Mouse (Mus musculus) hindbrain, embryonic 15.5 days (tissue): ENCODE data around the gene Dab2. TPM values are rescaled to one million over a fixed set of nuclear protein-coding genes. Genes with fewer than 3 reads are reported as not detected.

Experiments used
- ATAC-seq: fragments of 200-750 bp; cut with Nextera tagmentation; 2 replicates; pipeline ENCODE4 v1.8.0; 2017; ENCODE audit warnings: low read depth, moderate number of reproducible peaks, moderate TSS enrichment; ENCODE audit not compliant: low FRiP score
- H3K27ac ChIP-seq: fragments of 300-500 bp; sonication (generic); replicated peaks from 2 replicates; pipeline ENCODE4 v1.5.1; 2015; ENCODE audit warnings: mild to moderate bottlenecking, inconsistent platforms
- H3K27me3 ChIP-seq: fragments of 300-500 bp; sonication (generic); 2 replicates; pipeline ENCODE4 v1.6.1; 2015; ENCODE audit warnings: control low read depth, inconsistent platforms
- H3K36me3 ChIP-seq: fragments of 300-500 bp; sonication (generic); 2 replicates; pipeline ENCODE4 v1.6.1; 2015; ENCODE audit warnings: control low read depth, inconsistent platforms
- H3K4me1 ChIP-seq: fragments of 300-500 bp; sonication (generic); replicated peaks from 2 replicates; pipeline ENCODE4 v1.6.1; 2015; ENCODE audit warnings: control low read depth, inconsistent platforms
- H3K4me2 ChIP-seq: fragments of 300-500 bp; sonication (generic); 2 replicates; pipeline ENCODE4 v1.6.1; 2015; ENCODE audit warnings: moderate library complexity, mild to moderate bottlenecking, inconsistent platforms
- H3K4me3 ChIP-seq: fragments of 300-500 bp; sonication (generic); 2 replicates; pipeline ENCODE4 v1.5.1; 2015; ENCODE audit warnings: mild to moderate bottlenecking, inconsistent platforms
- H3K9ac ChIP-seq: fragments of 300-500 bp; sonication (generic); 2 replicates; pipeline ENCODE4 v1.6.1; 2015; ENCODE audit warnings: inconsistent platforms
- H3K9me3 ChIP-seq: fragments of 300-500 bp; sonication (generic); 2 replicates; pipeline ENCODE4 v1.6.1; 2016; ENCODE audit warnings: control low read depth, inconsistent platforms
- WGBS: fragments of 180-500 bp; shearing (Covaris S2); methylation state at CpG from one replicate; pipeline ENCODE4 v1.1.7; 2015; 5-methylcytosine and 5-hydroxymethylcytosine counted together
- polyA plus RNA-seq: library from polyadenylated mRNA; unstranded; fragments of >200 nt; fragmentation: Nextera tagmentation; extraction: Ambion mirVana; gene quantifications from 2 replicates; pipeline ENCODE4 v1.2.1, GENCODE M21; 2015

Gene Dab2
- polyA plus RNA-seq, result 20.3 and 23.4 TPM in 2 replicates

- no peaks in the 10 kb centered on the region for H3K4me1 ChIP-seq
These were observed at the start of gene Dab2 for GRCm38 (mm10) chr15:6299554-6299953. Dab2 (plus strand) TSS chr15:6299788.

GRCm38 (mm10) chr15:6253471-6253870 is 46.1 kb upstream of the Dab2 start:
- Histone ChIP-seq H3K9me3 (no peaks in the 10 kb centered on the region), H3K4me2 (no peak overlapping the region), H3K4me3 (no peak overlapping the region), H3K4me1 (no peaks in the 10 kb centered on the region), H3K9ac (no peak overlapping the region), H3K27ac (no peak overlapping the region), H3K36me3 (no peaks in the 10 kb centered on the region), H3K27me3 (no peaks in the 10 kb centered on the region)
- ATAC-seq, result no peak
- 93% methylated on average over 2 of the region's 2 CpGs for WGBS

More at GRCm38 (mm10) chr15:6299554-6299953, at the start of gene Dab2:
- no peak within 1 kb of the TSS for H3K9ac ChIP-seq
- ATAC-seq, result no peak
- no peak within 1 kb of the TSS for H3K4me2 ChIP-seq
- H3K27ac ChIP-seq, result no peak within 1 kb of the TSS
- H3K9me3 ChIP-seq, result no peaks in the 10 kb centered on the region
- no peaks in the 10 kb centered on the region for H3K36me3 ChIP-seq
- H3K27me3 ChIP-seq, result no peaks in the 10 kb centered on the region
- 88% methylated on average over 3 of the region's 3 CpGs for WGBS
- no peak within 1 kb of the TSS for H3K4me3 ChIP-seq

GRCm38 (mm10) chr15:6254383-6254782 is 45.2 kb upstream of the Dab2 start:
- WGBS, result 93% methylated on average over 2 of the region's 2 CpGs

GRCm38 (mm10) chr15:6257049-6257448 is 42.5 kb upstream of the Dab2 start:
- Histone ChIP-seq H3K4me3 (no peak overlapping the region), H3K9me3 (no peaks in the 10 kb centered on the region), H3K4me1 (no peaks in the 10 kb centered on the region), H3K27me3 (no peaks in the 10 kb centered on the region), H3K4me2 (no peak overlapping the region), H3K27ac (no peak overlapping the region), H3K36me3 (no peaks in the 10 kb centered on the region), H3K9ac (no peak overlapping the region)
- WGBS, result 79% methylated on average over 2 of the region's 2 CpGs
- no peak for ATAC-seq

More at GRCm38 (mm10) chr15:6254383-6254782, 45.2 kb upstream of the Dab2 start:
- no peak overlapping the region for H3K4me3 ChIP-seq
- H3K36me3 ChIP-seq, result no peaks in the 10 kb centered on the region
- H3K9me3 ChIP-seq, result no peaks in the 10 kb centered on the region
- H3K27me3 ChIP-seq, result no peaks in the 10 kb centered on the region
- no peak overlapping the region for H3K4me2 ChIP-seq
- no peak for ATAC-seq
- H3K9ac ChIP-seq, result no peak overlapping the region
- H3K4me1 ChIP-seq, result no peaks in the 10 kb centered on the region
- no peak overlapping the region for H3K27ac ChIP-seq

GRCm38 (mm10) chr15:6259957-6260740 is 39.4 kb upstream of the Dab2 start:
- H3K27ac ChIP-seq, result 0 out of 2 replicates have a peak overlapping the region, but pooled peaks have one; percentile 25
- no peak; the same call in 1 of the 2 replicates for ATAC-seq

GRCm38 (mm10) chr15:6260741-6261430 is 38.7 kb upstream of the Dab2 start:
- Histone ChIP-seq H3K4me2 (no peak overlapping the region), H3K4me3 (no peak overlapping the region), H3K27ac (0 out of 2 replicates have a peak overlapping the region, but pooled peaks have one; percentile 25), H3K9me3 (no peaks in the 10 kb centered on the region), H3K4me1 (no peaks in the 10 kb centered on the region), H3K36me3 (no peaks in the 10 kb centered on the region), H3K27me3 (no peaks in the 10 kb centered on the region), H3K9ac (no peak overlapping the region)
- WGBS, result 80% methylated on average over 6 of the region's 6 CpGs
- ATAC-seq, result no peak

More at GRCm38 (mm10) chr15:6259957-6260740, 39.4 kb upstream of the Dab2 start:
- no peaks in the 10 kb centered on the region for H3K9me3 ChIP-seq
- no peaks in the 10 kb centered on the region for H3K4me1 ChIP-seq
- H3K27me3 ChIP-seq, result no peaks in the 10 kb centered on the region
- no peak overlapping the region for H3K9ac ChIP-seq
- no peaks in the 10 kb centered on the region for H3K36me3 ChIP-seq
- WGBS, result 21% methylated on average over 3 of the region's 3 CpGs
- H3K4me3 ChIP-seq, result no peak overlapping the region
- H3K4me2 ChIP-seq, result no peak overlapping the region

GRCm38 (mm10) chr15:6267147-6267758 is 32.3 kb upstream of the Dab2 start:
- H3K27ac ChIP-seq, result no peak overlapping the region
- no peaks in the 10 kb centered on the region for H3K9me3 ChIP-seq
- WGBS, result 81% methylated on average over 3 of the region's 3 CpGs
- no peak for ATAC-seq
- H3K36me3 ChIP-seq, result no peaks in the 10 kb centered on the region
- H3K9ac ChIP-seq, result no peak overlapping the region
- H3K27me3 ChIP-seq, result no peaks in the 10 kb centered on the region
- H3K4me3 ChIP-seq, result no peak overlapping the region
- H3K4me1 ChIP-seq, result no peaks in the 10 kb centered on the region
- no peak overlapping the region for H3K4me2 ChIP-seq

- no peaks in the 10 kb centered on the region for H3K4me1 ChIP-seq
- H3K9ac ChIP-seq, result no peak overlapping the region
- no peaks in the 10 kb centered on the region for H3K36me3 ChIP-seq
- no peak overlapping the region for H3K27ac ChIP-seq
- H3K27me3 ChIP-seq, result no peaks in the 10 kb centered on the region
- no peak overlapping the region for H3K4me3 ChIP-seq
- H3K9me3 ChIP-seq, result no peaks in the 10 kb centered on the region
- ATAC-seq, result no peak
- H3K4me2 ChIP-seq, result no peak overlapping the region
- 75% methylated on average over 11 of the region's 11 CpGs for WGBS
These were observed 20.8 kb upstream of the Dab2 start for GRCm38 (mm10) chr15:6278606-6279468.

GRCm38 (mm10) chr15:6280021-6280451 is 19.6 kb upstream of the Dab2 start:
- H3K9me3 ChIP-seq, result no peaks in the 10 kb centered on the region
- no peaks in the 10 kb centered on the region for H3K4me1 ChIP-seq
- H3K4me2 ChIP-seq, result no peak overlapping the region
- WGBS, result 70% methylated on average over 4 of the region's 4 CpGs
- H3K9ac ChIP-seq, result no peak overlapping the region
- ATAC-seq, result peak; percentile 48; the same call in 1 of the 2 replicates
- H3K27ac ChIP-seq, result no peak overlapping the region
- H3K36me3 ChIP-seq, result no peaks in the 10 kb centered on the region
- no peaks in the 10 kb centered on the region for H3K27me3 ChIP-seq
- H3K4me3 ChIP-seq, result no peak overlapping the region

GRCm38 (mm10) chr15:6283249-6283648 is 16.3 kb upstream of the Dab2 start:
- Histone ChIP-seq H3K9ac (no peak overlapping the region), H3K27ac (no peak overlapping the region), H3K4me1 (no peaks in the 10 kb centered on the region), H3K36me3 (no peaks in the 10 kb centered on the region), H3K4me2 (no peak overlapping the region), H3K4me3 (no peak overlapping the region), H3K27me3 (no peaks in the 10 kb centered on the region), H3K9me3 (no peaks in the 10 kb centered on the region)
- no peak for ATAC-seq
- WGBS, result 77% methylated on average over 9 of the region's 9 CpGs

GRCm38 (mm10) chr15:6296071-6296470 is 3.5 kb upstream of the Dab2 start:
- Histone ChIP-seq H3K9ac (no peak overlapping the region), H3K4me3 (no peak overlapping the region), H3K9me3 (no peaks in the 10 kb centered on the region), H3K4me1 (no peaks in the 10 kb centered on the region), H3K4me2 (no peak overlapping the region), H3K27ac (no peak overlapping the region), H3K36me3 (no peaks in the 10 kb centered on the region), H3K27me3 (no peaks in the 10 kb centered on the region)
- no peak for ATAC-seq
- WGBS, result 81% methylated on average over 2 of the region's 2 CpGs
